8 mouse cellular contexts compared by ENCODE assay signal in genomic region chr4:130246132-130246531, GRCm38 (mm10). TPM values are rescaled to one million over a fixed set of nuclear protein-coding genes. Genes with fewer than 3 reads are reported as not detected.
A peak's percentile ranks its signal among the peaks of the same experiment; 100 is the strongest.
DNase-seq lines count a peak whose midpoint lies in the region; ATAC-seq and TF ChIP-seq lines count a peak whose summit lies in the region.

No protein-coding gene starts in this region.

- no peaks in the 10 kb centered on the region for H3K9me3 ChIP-seq in midbrain, embryonic 10.5 days (replicated peaks)
- H3K9me3 ChIP-seq in midbrain, embryonic 15.5 days = no peaks in the 10 kb centered on the region
- H3K9me3 ChIP-seq in forebrain, embryonic 13.5 days (replicated peaks) = no peaks in the 10 kb centered on the region
- H3K9me3 ChIP-seq in intestine, embryonic 16.5 days (ENCODE audit: control insufficient read depth, low read length) = no peaks in the 10 kb centered on the region
- H3K9me3 ChIP-seq in limb, embryonic 14.5 days (ENCODE audit: control insufficient read depth, low read length) = no peaks in the 10 kb centered on the region

- no peak overlapping the region for H3K4me3 ChIP-seq in midbrain, embryonic 10.5 days
- no peak overlapping the region for H3K4me3 ChIP-seq in midbrain, embryonic 15.5 days
- no peak overlapping the region for H3K4me3 ChIP-seq in forebrain, embryonic 13.5 days
- no peak overlapping the region for H3K4me3 ChIP-seq in intestine, embryonic 16.5 days (ENCODE audit: low read length)
- no peak overlapping the region for H3K4me3 ChIP-seq in limb, embryonic 14.5 days (replicated peaks; ENCODE audit: low read length)

- H3K4me1 ChIP-seq in midbrain, embryonic 10.5 days = no peaks in the 10 kb centered on the region
- no peaks in the 10 kb centered on the region for H3K4me1 ChIP-seq in midbrain, embryonic 15.5 days
- no peaks in the 10 kb centered on the region for H3K4me1 ChIP-seq in forebrain, embryonic 13.5 days
- H3K4me1 ChIP-seq in intestine, embryonic 16.5 days (ENCODE audit: control insufficient read depth, insufficient read depth, low read length) = no peaks in the 10 kb centered on the region
- no peaks in the 10 kb centered on the region for H3K4me1 ChIP-seq in limb, embryonic 14.5 days (ENCODE audit: control insufficient read depth, insufficient read depth, low read length)

- no peak overlapping the region for H3K9ac ChIP-seq in midbrain, embryonic 15.5 days
- no peak overlapping the region; the same call in 1 of the 2 replicates for H3K9ac ChIP-seq in forebrain, embryonic 13.5 days
- no peak overlapping the region for H3K9ac ChIP-seq in intestine, embryonic 16.5 days (ENCODE audit: low read depth, low read length)
- H3K9ac ChIP-seq in limb, embryonic 14.5 days (ENCODE audit: low read depth, low read length, severe bottlenecking) = no peak overlapping the region

- DNase-seq in midbrain, embryonic 10.5 days (ENCODE audit: low spot score) = peak; percentile 80
- peak; percentile 87 for DNase-seq in c-Kit-negative CD71-positive TER-119-positive erythroid progenitor cells, embryonic 14.5 days (ENCODE audit: low read depth, low spot score)
- peak; percentile 74 for DNase-seq in limb, embryonic 14.5 days (ENCODE audit: low spot score)
- DNase-seq in ovary, postnatal 10 days (ENCODE audit: low spot score) = peak; percentile 29
- peak; percentile 60 for DNase-seq in thymus, postnatal 14 days

- H3K27me3 ChIP-seq in midbrain, embryonic 10.5 days (ENCODE audit: low read depth, poor library complexity, severe bottlenecking) = no peaks in the 10 kb centered on the region
- H3K27me3 ChIP-seq in midbrain, embryonic 15.5 days (replicated peaks) = no peaks in the 10 kb centered on the region
- H3K27me3 ChIP-seq in forebrain, embryonic 13.5 days = no peaks in the 10 kb centered on the region
- no peaks in the 10 kb centered on the region for H3K27me3 ChIP-seq in intestine, embryonic 16.5 days (replicated peaks; ENCODE audit: control insufficient read depth, insufficient read depth, low read length)
- H3K27me3 ChIP-seq in limb, embryonic 14.5 days (ENCODE audit: control insufficient read depth, insufficient read depth, low read length) = no peaks in the 10 kb centered on the region

- ATAC-seq in midbrain, embryonic 15.5 days (replicated peaks) = no peak
- peak; percentile 33; the same call in 1 of the 2 replicates for ATAC-seq in forebrain, embryonic 13.5 days
- ATAC-seq in intestine, embryonic 16.5 days = peak; percentile 67
- 0 out of 2 replicates have a peak, but pooled peaks have one; percentile 30 for ATAC-seq in limb, embryonic 14.5 days (ENCODE audit: low FRiP score, low read depth)

- no peak overlapping the region for H3K4me2 ChIP-seq in midbrain, embryonic 15.5 days
- H3K4me2 ChIP-seq in forebrain, embryonic 13.5 days = no peak overlapping the region
- no peak overlapping the region for H3K4me2 ChIP-seq in intestine, embryonic 16.5 days (ENCODE audit: low read depth, low read length)
- H3K4me2 ChIP-seq in limb, embryonic 14.5 days (replicated peaks; ENCODE audit: low read depth, low read length, severe bottlenecking) = no peak overlapping the region

- 4% methylated on average over 6 of the region's 6 CpGs for WGBS in midbrain, embryonic 10.5 days
- 3% methylated on average over 6 of the region's 6 CpGs for WGBS in midbrain, embryonic 15.5 days
- 3% methylated on average over 6 of the region's 6 CpGs for WGBS in forebrain, embryonic 13.5 days
- WGBS in intestine, embryonic 16.5 days = 2% methylated on average over 6 of the region's 6 CpGs
- 1% methylated on average over 6 of the region's 6 CpGs for WGBS in limb, embryonic 14.5 days

- no peaks in the 10 kb centered on the region for H3K36me3 ChIP-seq in midbrain, embryonic 10.5 days
- no peaks in the 10 kb centered on the region for H3K36me3 ChIP-seq in midbrain, embryonic 15.5 days (replicated peaks)
- peaks cover 17% of the 10 kb centered on the region for H3K36me3 ChIP-seq in forebrain, embryonic 13.5 days (ENCODE audit: poor library complexity, severe bottlenecking)
- no peaks in the 10 kb centered on the region for H3K36me3 ChIP-seq in intestine, embryonic 16.5 days (ENCODE audit: control insufficient read depth, insufficient read depth, low read length)
- H3K36me3 ChIP-seq in limb, embryonic 14.5 days (ENCODE audit: control insufficient read depth, insufficient read depth, low read length) = peaks cover 8% of the 10 kb centered on the region; the same call in 1 of the 2 replicates

- H3K27ac ChIP-seq in midbrain, embryonic 10.5 days (replicated peaks) = no peak overlapping the region
- no peak overlapping the region for H3K27ac ChIP-seq in midbrain, embryonic 15.5 days
- no peak overlapping the region for H3K27ac ChIP-seq in forebrain, embryonic 13.5 days
- no peak overlapping the region for H3K27ac ChIP-seq in intestine, embryonic 16.5 days (ENCODE audit: low read length)
- H3K27ac ChIP-seq in limb, embryonic 14.5 days (replicated peaks; ENCODE audit: low read depth, low read length) = no peak overlapping the region

- TF ChIP-seq POLR2A in limb, embryonic 14.5 days (IDR thresholded peaks at IDR 0.05; ENCODE audit: borderline replicate concordance, extremely low read depth, insufficient read depth, insufficient read length) = no peak

RNA-seq across cellular contexts. Expression of gene Gm853, which starts 23.9 kb away (rescaled TPM):
- 0.31 TPM in 1 of 2 replicates, not detected in the other for polyA plus RNA-seq in midbrain, embryonic 10.5 days (2016; fragmentation: Nextera tagmentation; extraction: Ambion mirVana)
- polyA plus RNA-seq in midbrain, embryonic 15.5 days (2015; fragmentation: Nextera tagmentation; extraction: Ambion mirVana) = 0.06 and 0.08 TPM in 2 replicates
- 0.13 TPM in 1 of 2 replicates, not detected in the other for polyA plus RNA-seq in forebrain, embryonic 13.5 days (2015; fragmentation: Nextera tagmentation; extraction: Ambion mirVana)
- not detected in 2 replicates for polyA plus RNA-seq in intestine, embryonic 16.5 days (2015; fragmentation: Nextera tagmentation; extraction: Ambion mirVana)
- polyA plus RNA-seq in limb, embryonic 14.5 days (2012; rRNA removed) = 0.03 and 0.04 TPM in 2 replicates
- polyA plus RNA-seq in limb, embryonic 14.5 days (2014; fragmentation: Nextera tagmentation; extraction: Ambion mirVana) = not detected in 2 replicates

RNA-seq across cellular contexts. Expression of gene Serinc2, which starts 32.9 kb away (rescaled TPM):
- 40.1 and 59.3 TPM in 2 replicates for polyA plus RNA-seq in midbrain, embryonic 10.5 days (2016; fragmentation: Nextera tagmentation; extraction: Ambion mirVana)
- 42.9 and 50.3 TPM in 2 replicates for polyA plus RNA-seq in midbrain, embryonic 15.5 days (2015; fragmentation: Nextera tagmentation; extraction: Ambion mirVana)
- polyA plus RNA-seq in forebrain, embryonic 13.5 days (2015; fragmentation: Nextera tagmentation; extraction: Ambion mirVana) = 101 and 107 TPM in 2 replicates
- 20.6 and 22.8 TPM in 2 replicates for polyA plus RNA-seq in intestine, embryonic 16.5 days (2015; fragmentation: Nextera tagmentation; extraction: Ambion mirVana)
- 161 and 261 TPM in 2 replicates for polyA plus RNA-seq in limb, embryonic 14.5 days (2012; rRNA removed)
- polyA plus RNA-seq in limb, embryonic 14.5 days (2014; fragmentation: Nextera tagmentation; extraction: Ambion mirVana) = 150 and 186 TPM in 2 replicates

Comparison
In these comparisons a context has a peak if more than half of its experiments do, and no peak if none do; other contexts are left out.
1. DNase-seq: peak in every context shown above with its lines; median percentile 87 in c-Kit-negative CD71-positive TER-119-positive erythroid progenitor cells, embryonic 14.5 days; 80 in midbrain, embryonic 10.5 days; 74 in limb, embryonic 14.5 days; 60 in thymus, postnatal 14 days; 29 in ovary, postnatal 10 days.